Mouse (Mus musculus) hindbrain, embryonic 11.5 days (tissue): ENCODE measurements around the gene Enthd1. TPM values are rescaled to one million over a fixed set of nuclear protein-coding genes. Genes with fewer than 3 reads are reported as not detected.
"Not testable (repeated sequence)": the region's sequence is repeated elsewhere in the genome, so short reads cannot be mapped to it uniquely, and the experiment has no call there.

Source experiments
- ATAC-seq: fragments of 200-750 bp; cut with Nextera tagmentation; 2 replicates; pipeline ENCODE4 v1.8.0; 2017; ENCODE audit warnings: mild to moderate bottlenecking, moderate TSS enrichment, moderate library complexity; ENCODE audit not compliant: low FRiP score
- DNase-seq: peaks from one replicate; pipeline ENCODE4 v3.0.0-alpha.2; 2015; ENCODE audit warnings: low spot score
- H3K27ac ChIP-seq: fragments of 300-500 bp; sonication (generic); 2 replicates; pipeline ENCODE4 v1.5.1; 2014; ENCODE audit warnings: mild to moderate bottlenecking, low read depth, low read length
- H3K27me3 ChIP-seq: fragments of 300-500 bp; sonication (generic); 2 replicates; pipeline ENCODE4 v1.6.1; 2014; ENCODE audit warnings: mild to moderate bottlenecking, low read length, moderate library complexity, mixed read lengths; ENCODE audit not compliant: control insufficient read depth, insufficient read depth
- H3K36me3 ChIP-seq: fragments of 300-500 bp; sonication (generic); 2 replicates; pipeline ENCODE4 v1.6.1; 2014; ENCODE audit warnings: mild to moderate bottlenecking, low read length, moderate library complexity, mixed read lengths; ENCODE audit not compliant: control insufficient read depth, insufficient read depth
- H3K4me1 ChIP-seq: fragments of 300-500 bp; sonication (generic); replicated peaks from 2 replicates; pipeline ENCODE4 v1.6.1; 2014; ENCODE audit warnings: low read length, mixed read lengths; ENCODE audit not compliant: control insufficient read depth, insufficient read depth
- H3K4me2 ChIP-seq: fragments of 300-500 bp; sonication (generic); replicated peaks from 2 replicates; pipeline ENCODE4 v1.6.1; 2014; ENCODE audit warnings: mild to moderate bottlenecking, low read depth, low read length
- H3K4me3 ChIP-seq: fragments of 300-500 bp; sonication (generic); 2 replicates; pipeline ENCODE4 v1.5.1; 2014; ENCODE audit warnings: low read depth, low read length
- H3K9ac ChIP-seq: fragments of 300-500 bp; sonication (generic); 2 replicates; pipeline ENCODE4 v1.6.1; 2014; ENCODE audit warnings: low read depth, low read length
- H3K9me3 ChIP-seq: fragments of 300-500 bp; sonication (generic); 2 replicates; pipeline ENCODE4 v1.6.1; 2016; ENCODE audit warnings: low read length; ENCODE audit not compliant: control insufficient read depth
- WGBS: fragments of 180-500 bp; shearing (Covaris S2); extraction: QIAGEN DNeasy Blood & Tissue Kit; methylation state at CpG from one replicate; pipeline ENCODE4 v1.1.7; 2014; 5-methylcytosine and 5-hydroxymethylcytosine counted together
- polyA plus RNA-seq: library from polyadenylated mRNA; unstranded; fragments of >200 nt; fragmentation: Nextera tagmentation; extraction: Ambion mirVana; gene quantifications from 2 replicates; pipeline ENCODE4 v1.2.1, GENCODE M21; 2014

The Enthd1 gene
- polyA plus RNA-seq, 1 experiment from 2014 or later, result not detected

GRCm38 (mm10) chr15:80516525-80516924 lies 48.4 kb downstream of the Enthd1 start:
- WGBS, result 83% methylated on average over 3 of the region's 3 CpGs
- DNase-seq, result no peak
- no peaks in the 10 kb centered on the region; the same call in 1 of the 2 replicates for H3K4me1 ChIP-seq
- no peak overlapping the region for H3K9ac ChIP-seq
- no peak overlapping the region for H3K4me2 ChIP-seq
- no peak overlapping the region for H3K27ac ChIP-seq
- no peaks in the 10 kb centered on the region for H3K27me3 ChIP-seq
- no peaks in the 10 kb centered on the region for H3K9me3 ChIP-seq
- no peak overlapping the region for H3K4me3 ChIP-seq
- no peak for ATAC-seq
- no peaks in the 10 kb centered on the region for H3K36me3 ChIP-seq

- 10% methylated on average over 4 of the region's 4 CpGs for WGBS
- Histone ChIP-seq H3K27ac (no peak overlapping the region), H3K9ac (no peak overlapping the region)
These were observed 59.9 kb downstream of the Enthd1 start for GRCm38 (mm10) chr15:80505086-80505485.

DNA sequence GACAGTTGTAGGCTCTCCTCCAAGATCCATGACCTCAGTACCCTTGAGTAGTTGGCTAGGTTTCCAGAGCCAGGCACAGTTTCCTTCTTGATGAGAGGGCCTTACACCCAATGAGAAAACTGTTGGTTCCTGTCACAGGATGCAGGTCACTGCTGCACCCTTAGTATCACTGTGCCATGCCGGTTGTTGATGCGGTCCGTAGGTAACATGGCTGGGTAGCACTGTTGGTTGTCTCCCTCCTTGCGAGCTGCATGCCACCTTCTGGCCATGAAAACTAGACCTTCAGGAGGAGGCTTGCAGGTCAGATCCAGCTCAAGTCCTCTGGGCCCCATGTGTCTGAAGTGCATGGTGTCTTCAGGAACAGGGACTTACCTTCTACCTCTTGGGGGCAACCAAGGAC lies 61.8 kb downstream of the Enthd1 start:
- H3K4me2 ChIP-seq, ATAC-seq, H3K27ac ChIP-seq, H3K9me3 ChIP-seq, DNase-seq, H3K4me3 ChIP-seq, H3K9ac ChIP-seq, H3K27me3 ChIP-seq, H3K4me1 ChIP-seq, H3K36me3 ChIP-seq: not testable (repeated sequence)
- WGBS, result 95% methylated on average over 4 of the region's 4 CpGs

More at GRCm38 (mm10) chr15:80505086-80505485, 59.9 kb downstream of the Enthd1 start:
- no peaks in the 10 kb centered on the region for H3K36me3 ChIP-seq
- H3K27me3 ChIP-seq, result no peaks in the 10 kb centered on the region
- H3K9me3 ChIP-seq, result no peaks in the 10 kb centered on the region
- H3K4me2 ChIP-seq, result no peak overlapping the region
- H3K4me3 ChIP-seq, result no peak overlapping the region
- DNase-seq (peak; percentile 56), ATAC-seq (peak; percentile 77; the same call in 1 of the 2 replicates)
- H3K4me1 ChIP-seq, result no peaks in the 10 kb centered on the region

GRCm38 (mm10) chr15:80502741-80503140 lies 62.2 kb downstream of the Enthd1 start:
- 95% methylated on average over 2 of the region's 2 CpGs for WGBS
- no peak overlapping the region for H3K9ac ChIP-seq
- H3K36me3 ChIP-seq, result no peaks in the 10 kb centered on the region
- no peak for DNase-seq
- no peaks in the 10 kb centered on the region for H3K9me3 ChIP-seq
- no peaks in the 10 kb centered on the region for H3K27me3 ChIP-seq
- no peak overlapping the region for H3K27ac ChIP-seq
- no peak for ATAC-seq
- no peak overlapping the region for H3K4me2 ChIP-seq
- H3K4me3 ChIP-seq, result no peak overlapping the region
- no peaks in the 10 kb centered on the region for H3K4me1 ChIP-seq

- Histone ChIP-seq H3K36me3 (no peaks in the 10 kb centered on the region), H3K4me3 (no peak overlapping the region), H3K27me3 (no peaks in the 10 kb centered on the region), H3K4me1 (no peaks in the 10 kb centered on the region), H3K9ac (no peak overlapping the region), H3K9me3 (no peaks in the 10 kb centered on the region), H3K4me2 (no peak overlapping the region), H3K27ac (no peak overlapping the region)
- no peak for DNase-seq
- ATAC-seq, result no peak
- 89% methylated on average over 21 of the region's 21 CpGs for WGBS
These were observed 63.6 kb downstream of the Enthd1 start for GRCm38 (mm10) chr15:80501106-80502096.

DNA sequence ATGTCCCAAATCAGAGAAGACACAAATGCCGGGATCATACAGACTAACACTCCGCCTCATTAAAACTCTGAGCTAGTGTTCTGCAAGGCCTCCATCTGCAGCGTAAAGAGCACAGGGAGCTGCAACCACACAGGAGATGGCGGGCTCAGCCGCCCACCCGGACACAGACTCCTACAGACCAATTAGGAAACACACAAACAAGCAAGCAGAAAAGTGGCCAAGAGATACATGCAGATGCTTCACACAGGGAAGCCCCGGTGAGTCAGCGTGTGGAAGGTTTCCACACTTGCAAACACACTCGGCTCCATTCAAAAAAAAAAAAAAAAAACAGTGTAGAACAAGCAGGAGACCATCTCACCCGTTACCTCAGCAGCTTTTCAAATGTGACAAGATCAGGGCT lies 64.5 kb downstream of the Enthd1 start:
- Histone ChIP-seq H3K27me3 (no peaks in the 10 kb centered on the region), H3K9me3 (no peaks in the 10 kb centered on the region), H3K4me1 (no peaks in the 10 kb centered on the region), H3K36me3 (no peaks in the 10 kb centered on the region), H3K4me3 (no peak overlapping the region), H3K4me2 (no peak overlapping the region), H3K9ac (no peak overlapping the region), H3K27ac (no peak overlapping the region)
- DNase-seq (no peak), ATAC-seq (no peak)
- 81% methylated on average over 10 of the region's 10 CpGs for WGBS

DNA sequence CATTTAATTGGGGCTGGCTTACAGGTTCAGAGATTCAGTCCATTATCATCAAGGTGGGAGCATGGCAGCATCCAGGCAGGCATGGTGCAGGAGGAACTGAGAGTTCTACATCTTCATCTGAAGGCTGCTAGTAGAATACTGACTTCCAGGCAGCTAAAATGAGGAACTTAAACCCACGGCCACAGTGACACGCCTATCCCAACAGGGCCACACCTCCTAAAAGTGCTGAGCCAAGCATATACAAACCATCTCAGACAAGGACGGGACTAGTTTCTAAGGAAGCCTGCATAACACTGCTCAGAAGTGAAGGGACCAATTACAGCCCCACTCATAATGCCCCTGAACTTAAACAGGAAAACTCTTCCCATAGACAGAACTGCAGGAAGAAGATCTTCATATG lies 67.2 kb downstream of the Enthd1 start:
- ATAC-seq, H3K27ac ChIP-seq, H3K9ac ChIP-seq, DNase-seq, H3K4me3 ChIP-seq, H3K4me2 ChIP-seq, H3K4me1 ChIP-seq, H3K9me3 ChIP-seq, H3K36me3 ChIP-seq, H3K27me3 ChIP-seq: not testable (repeated sequence)
- 90% methylated on average over 3 of the region's 3 CpGs for WGBS

GRCm38 (mm10) chr15:80491505-80491904 lies 73.5 kb downstream of the Enthd1 start:
- Histone ChIP-seq H3K4me1 (no peaks in the 10 kb centered on the region), H3K9ac (no peak overlapping the region), H3K27me3 (no peaks in the 10 kb centered on the region), H3K27ac (no peak overlapping the region), H3K36me3 (no peaks in the 10 kb centered on the region), H3K4me3 (no peak overlapping the region), H3K4me2 (no peak overlapping the region), H3K9me3 (no peaks in the 10 kb centered on the region)
- DNase-seq, result no peak
- ATAC-seq, result no peak
- WGBS, result 79% methylated on average over 4 of the region's 4 CpGs

- Histone ChIP-seq H3K36me3 (no peaks in the 10 kb centered on the region), H3K9ac (no peak overlapping the region), H3K4me1 (no peaks in the 10 kb centered on the region), H3K9me3 (no peaks in the 10 kb centered on the region), H3K27ac (no peak overlapping the region), H3K4me2 (no peak overlapping the region), H3K27me3 (no peaks in the 10 kb centered on the region), H3K4me3 (no peak overlapping the region)
- ATAC-seq, result no peak
- no peak for DNase-seq
- whole genome bisulfite sequencing, result 82% methylated on average over 5 of the region's 5 CpGs
These were observed 74.8 kb downstream of the Enthd1 start for GRCm38 (mm10) chr15:80490151-80490550.
